Mouse (Mus musculus) CD4-positive, CD25-positive, alpha-beta regulatory T cell, adult 4 months (primary cell): Measurements from ENCODE around the gene Prpf38b. TPM values are rescaled to one million over a fixed set of nuclear protein-coding genes. Genes with fewer than 3 reads are reported as not detected.

Experiments
- ATAC-seq: one replicate; pipeline ENCODE4 v1.8.0; 2017
- polyA plus RNA-seq, 2 experiments: library from polyadenylated mRNA; unstranded; fragments of 100-300 nt; shearing (Covaris generic); gene quantifications; one replicate each; pipeline ENCODE4 v1.2.1; 2017

Prpf38b gene
- polyA plus RNA-seq, result 100 to 1,000 TPM; 117 to 127 TPM

GRCm38 (mm10) chr3:108911548-108912413 lies at the start of gene Prpf38b:
TSS of gene Prpf38b (minus strand) at chr3:108911727.
- ATAC-seq, result peak; percentile 85

GRCm38 (mm10) chr3:108961226-108961625 lies 49.7 kb upstream of the Prpf38b start:
- ATAC-seq, result no peak

GRCm38 (mm10) chr3:108959680-108960295 lies 48.3 kb upstream of the Prpf38b start:
- ATAC-seq, result no peak

GRCm38 (mm10) chr3:108957976-108958375 lies 46.4 kb upstream of the Prpf38b start:
- no peak for ATAC-seq

- no peak for ATAC-seq
Observed at GRCm38 (mm10) chr3:108940996-108941395, 29.5 kb upstream of the Prpf38b start.

- ATAC-seq, result no peak
Observed at GRCm38 (mm10) chr3:108940001-108940633, 28.6 kb upstream of the Prpf38b start, which contains the start of gene Gm9857. TSS of gene Gm9857 (minus strand) at chr3:108940445.

GRCm38 (mm10) chr3:108939573-108939972 lies 28.0 kb upstream of the Prpf38b start, which contains the start of gene Henmt1:
TSS of gene Henmt1 (plus strand) at chr3:108939873.
- ATAC-seq, result no peak

GRCm38 (mm10) chr3:108938691-108939090 lies 27.2 kb upstream of the Prpf38b start:
- no peak for ATAC-seq

- no peak for ATAC-seq
Observed at GRCm38 (mm10) chr3:108933557-108933956, 22.0 kb upstream of the Prpf38b start.

- no peak for ATAC-seq
Observed at GRCm38 (mm10) chr3:108926308-108926707, 14.8 kb upstream of the Prpf38b start.

GRCm38 (mm10) chr3:108925677-108926076 lies 14.2 kb upstream of the Prpf38b start:
- ATAC-seq, result no peak

- ATAC-seq, result no peak
Observed at GRCm38 (mm10) chr3:108921822-108922221, 10.3 kb upstream of the Prpf38b start.

- no peak for ATAC-seq
Observed at GRCm38 (mm10) chr3:108920442-108921070, 9.0 kb upstream of the Prpf38b start.

GRCm38 (mm10) chr3:108918852-108919251 lies 7.3 kb upstream of the Prpf38b start:
- no peak for ATAC-seq

GRCm38 (mm10) chr3:108917986-108918385 lies 6.5 kb upstream of the Prpf38b start:
- ATAC-seq, result no peak

GRCm38 (mm10) chr3:108916857-108917256 lies 5.3 kb upstream of the Prpf38b start:
- ATAC-seq, result no peak

- ATAC-seq, result no peak
Observed at GRCm38 (mm10) chr3:108915999-108916398, 4.5 kb upstream of the Prpf38b start.

GRCm38 (mm10) chr3:108911081-108911547 lies 413 bp downstream of the Prpf38b start:
- ATAC-seq, result peak; percentile 86

- no peak for ATAC-seq
Observed at GRCm38 (mm10) chr3:108910303-108911080, 1.0 kb downstream of the Prpf38b start.

GRCm38 (mm10) chr3:108902934-108903333 lies 8.6 kb downstream of the Prpf38b start:
- ATAC-seq, result no peak

GRCm38 (mm10) chr3:108902038-108902437 lies 9.5 kb downstream of the Prpf38b start:
- ATAC-seq, result peak; percentile 40

GRCm38 (mm10) chr3:108900681-108901080 lies 10.8 kb downstream of the Prpf38b start:
- ATAC-seq, result no peak
